Mouse (Mus musculus): ENCODE measurements around the gene Rere. TPM values are rescaled to one million over a fixed set of nuclear protein-coding genes. Genes with fewer than 3 reads are reported as not detected.
A peak's percentile ranks its signal among the peaks of the same experiment; 100 is the strongest.
"Not testable (repeated sequence)": the region's sequence is repeated elsewhere in the genome, so short reads cannot be mapped to it uniquely, and the experiment has no call there.

Gene Rere
- total RNA-seq, 1 experiment from 2014 or later, result 45.1 TPM

- no peak for ATAC-seq (replicated peaks; ENCODE audit: low read depth, poor library complexity, severe bottlenecking)
Observed at GRCm38 (mm10) chr4:150250549-150251422, 30.7 kb upstream of the Rere start.

- no peak for ATAC-seq (replicated peaks; ENCODE audit: low read depth, poor library complexity, severe bottlenecking)
Observed at GRCm38 (mm10) chr4:150254416-150254815, 27.0 kb upstream of the Rere start.

GRCm38 (mm10) chr4:150255181-150255580 is 26.3 kb upstream of the Rere start:
- no peak for ATAC-seq (replicated peaks; ENCODE audit: low read depth, poor library complexity, severe bottlenecking)

GRCm38 (mm10) chr4:150257252-150258204 is 23.9 kb upstream of the Rere start:
- peak; percentile 87 for ATAC-seq (replicated peaks; ENCODE audit: low read depth, poor library complexity, severe bottlenecking)

- no peak for ATAC-seq (replicated peaks; ENCODE audit: low read depth, poor library complexity, severe bottlenecking)
Observed at GRCm38 (mm10) chr4:150258388-150258787, 23.1 kb upstream of the Rere start.

- ATAC-seq (replicated peaks; ENCODE audit: low read depth, poor library complexity, severe bottlenecking), result no peak
Observed at GRCm38 (mm10) chr4:150259577-150259976, 21.9 kb upstream of the Rere start.

GRCm38 (mm10) chr4:150260111-150260510 is 21.3 kb upstream of the Rere start:
- ATAC-seq (replicated peaks; ENCODE audit: low read depth, poor library complexity, severe bottlenecking), result no peak

- ATAC-seq (replicated peaks; ENCODE audit: low read depth, poor library complexity, severe bottlenecking), result 0 out of 2 replicates have a peak, but pooled peaks have one; percentile 31
Observed at GRCm38 (mm10) chr4:150260745-150261144, 20.7 kb upstream of the Rere start.

GRCm38 (mm10) chr4:150262301-150262700 is 19.1 kb upstream of the Rere start:
- ATAC-seq (replicated peaks; ENCODE audit: low read depth, poor library complexity, severe bottlenecking), result no peak

GRCm38 (mm10) chr4:150264903-150265302 is 16.5 kb upstream of the Rere start:
- ATAC-seq (replicated peaks; ENCODE audit: low read depth, poor library complexity, severe bottlenecking), result no peak

- ATAC-seq (replicated peaks; ENCODE audit: low read depth, poor library complexity, severe bottlenecking), result no peak
Observed at GRCm38 (mm10) chr4:150265471-150265870, 16.0 kb upstream of the Rere start.

- no peak for ATAC-seq (replicated peaks; ENCODE audit: low read depth, poor library complexity, severe bottlenecking)
Observed at GRCm38 (mm10) chr4:150266655-150267223, 14.7 kb upstream of the Rere start.

GRCm38 (mm10) chr4:150268674-150269653 is 12.5 kb upstream of the Rere start:
- peak; percentile 42 for ATAC-seq (replicated peaks; ENCODE audit: low read depth, poor library complexity, severe bottlenecking)

- peak; percentile 51 for ATAC-seq (replicated peaks; ENCODE audit: low read depth, poor library complexity, severe bottlenecking)
Observed at GRCm38 (mm10) chr4:150269679-150270078, 11.8 kb upstream of the Rere start.

GRCm38 (mm10) chr4:150270718-150271117 is 10.7 kb upstream of the Rere start:
- ATAC-seq (replicated peaks; ENCODE audit: low read depth, poor library complexity, severe bottlenecking), result not testable (repeated sequence)

GRCm38 (mm10) chr4:150272725-150273124 is 8.7 kb upstream of the Rere start:
- ATAC-seq (replicated peaks; ENCODE audit: low read depth, poor library complexity, severe bottlenecking), result peak; percentile 58

- no peak for ATAC-seq (replicated peaks; ENCODE audit: low read depth, poor library complexity, severe bottlenecking)
Observed at GRCm38 (mm10) chr4:150275531-150275930, 5.9 kb upstream of the Rere start.

- ATAC-seq (replicated peaks; ENCODE audit: low read depth, poor library complexity, severe bottlenecking), result not testable (repeated sequence)
Observed at GRCm38 (mm10) chr4:150279336-150279735, 2.1 kb upstream of the Rere start.

GRCm38 (mm10) chr4:150280002-150280401 is 1.4 kb upstream of the Rere start:
- ATAC-seq (replicated peaks; ENCODE audit: low read depth, poor library complexity, severe bottlenecking), result no peak

All from common myeloid progenitor, adult 5-6 weeks (primary cell).